Mouse (Mus musculus) limb, embryonic 11.5 days (tissue): ENCODE measurements around the gene Ankrd33b. TPM values are rescaled to one million over a fixed set of nuclear protein-coding genes. Genes with fewer than 3 reads are reported as not detected.

Experiments
- ATAC-seq: fragments of 200-750 bp; cut with Nextera tagmentation; 2 replicates; pipeline ENCODE4 v1.8.0; 2017; ENCODE audit warnings: low read depth; ENCODE audit not compliant: insufficient number of reproducible peaks, low FRiP score, low TSS enrichment
- DNase-seq: peaks from one replicate; pipeline ENCODE4 v3.0.0-alpha.2; 2015; ENCODE audit warnings: low spot score
- H3K27ac ChIP-seq: fragments of 300-500 bp; sonication (generic); replicated peaks from 2 replicates; pipeline ENCODE4 v1.5.1; 2014; ENCODE audit warnings: low read depth, mild to moderate bottlenecking, low read length
- H3K27me3 ChIP-seq: fragments of 300-500 bp; sonication (generic); 2 replicates; pipeline ENCODE4 v1.6.1; 2014; ENCODE audit warnings: mild to moderate bottlenecking, low read length, mixed read lengths; ENCODE audit not compliant: control insufficient read depth, insufficient read depth
- H3K36me3 ChIP-seq: fragments of 300-500 bp; sonication (generic); 2 replicates; pipeline ENCODE4 v1.6.1; 2014; ENCODE audit warnings: mild to moderate bottlenecking, low read length, moderate library complexity, mixed read lengths; ENCODE audit not compliant: control insufficient read depth, insufficient read depth
- H3K4me1 ChIP-seq: fragments of 300-500 bp; sonication (generic); 2 replicates; pipeline ENCODE4 v1.6.1; 2014; ENCODE audit warnings: low read length, mixed read lengths; ENCODE audit not compliant: control insufficient read depth, insufficient read depth
- H3K4me2 ChIP-seq: fragments of 300-500 bp; sonication (generic); 2 replicates; pipeline ENCODE4 v1.6.1; 2014; ENCODE audit warnings: low read depth, mild to moderate bottlenecking, moderate library complexity; ENCODE audit not compliant: severe bottlenecking
- H3K4me3 ChIP-seq: fragments of 300-500 bp; sonication (generic); 2 replicates; pipeline ENCODE4 v1.5.1; 2014; ENCODE audit warnings: low read depth, low read length
- H3K9ac ChIP-seq: fragments of 300-500 bp; sonication (generic); 2 replicates; pipeline ENCODE4 v1.6.1; 2014; ENCODE audit warnings: mild to moderate bottlenecking, low read length
- H3K9me3 ChIP-seq: fragments of 300-500 bp; sonication (generic); 2 replicates; pipeline ENCODE4 v1.6.1; 2016; ENCODE audit warnings: low read length; ENCODE audit not compliant: control insufficient read depth
- WGBS: fragments of 180-500 bp; shearing (Covaris S2); extraction: QIAGEN DNeasy Blood & Tissue Kit; methylation state at CpG from one replicate; pipeline ENCODE4 v1.1.7; 2014; 5-methylcytosine and 5-hydroxymethylcytosine counted together
- polyA plus RNA-seq: library from polyadenylated mRNA; unstranded; fragments of >200 nt; fragmentation: Nextera tagmentation; extraction: Ambion mirVana; gene quantifications from 2 replicates; pipeline ENCODE4 v1.2.1, GENCODE M21; 2014

Gene Ankrd33b
- polyA plus RNA-seq, 1 experiment from 2014 or later, result 0.36 TPM

GRCm38 (mm10) chr15:31315630-31316231 is 51.8 kb downstream of the Ankrd33b start:
- H3K4me1 ChIP-seq, result peaks cover 7% of the 10 kb centered on the region; the same call in 1 of the 2 replicates
- H3K4me3 ChIP-seq, result no peak overlapping the region
- DNase-seq (peak; percentile 88), ATAC-seq (peak; percentile 74; the same call in 1 of the 2 replicates)
- H3K9ac ChIP-seq, result no peak overlapping the region
- no peaks in the 10 kb centered on the region for H3K36me3 ChIP-seq
- no peaks in the 10 kb centered on the region for H3K9me3 ChIP-seq
- H3K27me3 ChIP-seq, result no peaks in the 10 kb centered on the region
- H3K27ac ChIP-seq, result no peak overlapping the region
- WGBS, result 6% methylated on average over 5 of the region's 5 CpGs
- no peak overlapping the region for H3K4me2 ChIP-seq

- Histone ChIP-seq H3K9me3 (no peaks in the 10 kb centered on the region; the same call in 1 of the 2 replicates), H3K4me3 (no peak overlapping the region), H3K27ac (no peak overlapping the region), H3K36me3 (no peaks in the 10 kb centered on the region), H3K4me1 (no peaks in the 10 kb centered on the region), H3K4me2 (no peak overlapping the region), H3K9ac (no peak overlapping the region), H3K27me3 (no peaks in the 10 kb centered on the region)
- DNase-seq (no peak), ATAC-seq (no peak)
- 75% methylated on average over 2 of the region's 2 CpGs for WGBS
These were observed 55.5 kb downstream of the Ankrd33b start for GRCm38 (mm10) chr15:31312001-31312400.

GRCm38 (mm10) chr15:31309526-31309925 is 58.0 kb downstream of the Ankrd33b start:
- WGBS, result 68% methylated on average over 15 of the region's 15 CpGs

GRCm38 (mm10) chr15:31306726-31307125 is 60.8 kb downstream of the Ankrd33b start:
- Histone ChIP-seq H3K27ac (no peak overlapping the region), H3K36me3 (no peaks in the 10 kb centered on the region), H3K27me3 (no peaks in the 10 kb centered on the region), H3K4me2 (no peak overlapping the region), H3K4me1 (no peaks in the 10 kb centered on the region), H3K4me3 (no peak overlapping the region), H3K9me3 (no peaks in the 10 kb centered on the region; the same call in 1 of the 2 replicates), H3K9ac (no peak overlapping the region)
- no peak for ATAC-seq
- DNase-seq, result no peak
- 83% methylated on average over 4 of the region's 4 CpGs for WGBS

More at GRCm38 (mm10) chr15:31309526-31309925, 58.0 kb downstream of the Ankrd33b start:
- no peaks in the 10 kb centered on the region for H3K4me1 ChIP-seq
- no peaks in the 10 kb centered on the region; the same call in 1 of the 2 replicates for H3K9me3 ChIP-seq
- ATAC-seq (no peak), DNase-seq (no peak)
- no peaks in the 10 kb centered on the region for H3K36me3 ChIP-seq
- no peak overlapping the region for H3K4me3 ChIP-seq
- no peak overlapping the region for H3K27ac ChIP-seq
- H3K27me3 ChIP-seq, result no peaks in the 10 kb centered on the region
- no peak overlapping the region for H3K4me2 ChIP-seq
- H3K9ac ChIP-seq, result no peak overlapping the region

- no peak for ATAC-seq
- Histone ChIP-seq H3K9me3 (no peaks in the 10 kb centered on the region; the same call in 1 of the 2 replicates), H3K27me3 (no peaks in the 10 kb centered on the region), H3K9ac (no peak overlapping the region), H3K4me3 (no peak overlapping the region), H3K4me1 (no peaks in the 10 kb centered on the region; the same call in 1 of the 2 replicates), H3K27ac (no peak overlapping the region), H3K36me3 (no peaks in the 10 kb centered on the region), H3K4me2 (no peak overlapping the region)
- no peak for DNase-seq
- 57% methylated on average over 6 of the region's 6 CpGs for WGBS
These were observed 62.3 kb downstream of the Ankrd33b start for GRCm38 (mm10) chr15:31305181-31305580.

- no peak overlapping the region for H3K9ac ChIP-seq
- no peaks in the 10 kb centered on the region for H3K27me3 ChIP-seq
- H3K4me2 ChIP-seq, result no peak overlapping the region
- no peak overlapping the region for H3K4me3 ChIP-seq
- H3K36me3 ChIP-seq, result no peaks in the 10 kb centered on the region
- no peak overlapping the region for H3K27ac ChIP-seq
- ATAC-seq (no peak), DNase-seq (no peak)
- 82% methylated on average over 3 of the region's 3 CpGs for WGBS
- H3K4me1 ChIP-seq, result no peaks in the 10 kb centered on the region; the same call in 1 of the 2 replicates
- H3K9me3 ChIP-seq, result no peaks in the 10 kb centered on the region; the same call in 1 of the 2 replicates
These were observed 63.2 kb downstream of the Ankrd33b start for GRCm38 (mm10) chr15:31304302-31304701.

- Histone ChIP-seq H3K27me3 (peaks cover 12% of the 10 kb centered on the region), H3K36me3 (no peaks in the 10 kb centered on the region), H3K4me2 (no peak overlapping the region), H3K4me1 (peaks cover 1% of the 10 kb centered on the region; the same call in 1 of the 2 replicates), H3K9me3 (no peaks in the 10 kb centered on the region), H3K27ac (no peak overlapping the region), H3K4me3 (no peak overlapping the region), H3K9ac (no peak overlapping the region)
- WGBS, result 70% methylated on average over 12 of the region's 12 CpGs
- ATAC-seq (no peak), DNase-seq (no peak)
These were observed 65.1 kb downstream of the Ankrd33b start for GRCm38 (mm10) chr15:31302293-31302990.

GRCm38 (mm10) chr15:31299258-31299917 is 68.1 kb downstream of the Ankrd33b start:
- no peak overlapping the region for H3K4me3 ChIP-seq
- 58% methylated on average over 6 of the region's 6 CpGs for WGBS
- peaks cover 8% of the 10 kb centered on the region; the same call in 1 of the 2 replicates for H3K4me1 ChIP-seq
- DNase-seq, result no peak
- H3K9ac ChIP-seq, result no peak overlapping the region
- no peak overlapping the region for H3K4me2 ChIP-seq
- H3K36me3 ChIP-seq, result no peaks in the 10 kb centered on the region
- H3K27ac ChIP-seq, result no peak overlapping the region
- no peak for ATAC-seq
- no peaks in the 10 kb centered on the region for H3K9me3 ChIP-seq
- peaks cover 20% of the 10 kb centered on the region for H3K27me3 ChIP-seq
